Mouse (Mus musculus) heart, embryonic 15.5 days (tissue): ENCODE data around the gene Gm42791. TPM values are rescaled to one million over a fixed set of nuclear protein-coding genes. Genes with fewer than 3 reads are reported as not detected.
A peak's percentile ranks its signal among the peaks of the same experiment; 100 is the strongest.

Source experiments
- ATAC-seq: fragments of 200-750 bp; cut with Nextera tagmentation; replicated peaks from 2 replicates; pipeline ENCODE4 v1.8.0; 2017; ENCODE audit warnings: low read depth, moderate TSS enrichment; ENCODE audit not compliant: insufficient number of reproducible peaks, insufficient read depth, low FRiP score
- H3K27ac ChIP-seq: fragments of 300-500 bp; sonication (generic); 2 replicates; pipeline ENCODE4 v1.5.1; 2015; ENCODE audit warnings: mild to moderate bottlenecking, inconsistent platforms
- H3K27me3 ChIP-seq: fragments of 300-500 bp; sonication (generic); 2 replicates; pipeline ENCODE4 v1.6.1; 2015; ENCODE audit warnings: inconsistent platforms
- H3K36me3 ChIP-seq: fragments of 300-500 bp; sonication (generic); 2 replicates; pipeline ENCODE4 v1.6.1; 2015; ENCODE audit warnings: mild to moderate bottlenecking, inconsistent platforms
- H3K4me1 ChIP-seq: fragments of 300-500 bp; sonication (generic); replicated peaks from 2 replicates; pipeline ENCODE4 v1.6.1; 2015; ENCODE audit warnings: inconsistent platforms
- H3K4me2 ChIP-seq: fragments of 300-500 bp; sonication (generic); 2 replicates; pipeline ENCODE4 v1.6.1; 2015; ENCODE audit warnings: inconsistent platforms, mild to moderate bottlenecking, moderate library complexity
- H3K4me3 ChIP-seq: fragments of 300-500 bp; sonication (generic); 2 replicates; pipeline ENCODE4 v1.5.1; 2015; ENCODE audit warnings: mild to moderate bottlenecking, inconsistent platforms
- H3K9ac ChIP-seq: fragments of 300-500 bp; sonication (generic); 2 replicates; pipeline ENCODE4 v1.6.1; 2015; ENCODE audit warnings: mild to moderate bottlenecking, inconsistent platforms
- H3K9me3 ChIP-seq: fragments of 300-500 bp; sonication (generic); replicated peaks from 2 replicates; pipeline ENCODE4 v1.6.1; 2016; ENCODE audit warnings: inconsistent platforms
- WGBS: fragments of 180-500 bp; shearing (Covaris S2); methylation state at CpG from one replicate; pipeline ENCODE4 v1.1.7; 2015; ENCODE audit warnings: mixed read lengths; 5-methylcytosine and 5-hydroxymethylcytosine counted together
- polyA plus RNA-seq: library from polyadenylated mRNA; unstranded; fragments of >200 nt; fragmentation: Nextera tagmentation; extraction: Ambion mirVana; gene quantifications from 2 replicates; pipeline ENCODE4 v1.2.1, GENCODE M21; 2015

Gm42791 gene
- polyA plus RNA-seq, 1 experiment from 2014 or later = 2.6 TPM

GRCm38 (mm10) chr5:148994311-148994705, 639 bp downstream of the Gm42791 start:
- Histone ChIP-seq H3K9me3 (no peaks in the 10 kb centered on the region), H3K4me3 (peak overlapping the region; percentile 60), H3K4me1 (peaks cover 23% of the 10 kb centered on the region), H3K9ac (peak overlapping the region; percentile 67), H3K27me3 (no peaks in the 10 kb centered on the region), H3K27ac (peak overlapping the region; percentile 91), H3K36me3 (no peaks in the 10 kb centered on the region), H3K4me2 (peak overlapping the region; percentile 85)
- 58% methylated on average over 7 of the region's 7 CpGs for WGBS
- ATAC-seq = 0 out of 2 replicates have a peak, but pooled peaks have one; percentile 9

- Histone ChIP-seq H3K36me3 (no peaks in the 10 kb centered on the region), H3K4me1 (peaks cover 20% of the 10 kb centered on the region), H3K4me2 (no peak overlapping the region), H3K4me3 (no peak overlapping the region), H3K27me3 (no peaks in the 10 kb centered on the region), H3K27ac (no peak overlapping the region), H3K9me3 (no peaks in the 10 kb centered on the region), H3K9ac (no peak overlapping the region)
- 95% methylated on average over 11 of the region's 11 CpGs for WGBS
- no peak for ATAC-seq
These were observed 2.3 kb downstream of the Gm42791 start for GRCm38 (mm10) chr5:148992598-148992997.

- WGBS = 41% methylated on average over 12 of the region's 12 CpGs
- no peak for ATAC-seq
- peak overlapping the region; percentile 42 for H3K4me2 ChIP-seq
- H3K4me3 ChIP-seq = no peak overlapping the region
- H3K9ac ChIP-seq = peak overlapping the region; percentile 36; the same call in 1 of the 2 replicates
- H3K27me3 ChIP-seq = no peaks in the 10 kb centered on the region
- no peaks in the 10 kb centered on the region for H3K9me3 ChIP-seq
- H3K27ac ChIP-seq = peak overlapping the region; percentile 77
- peaks cover 20% of the 10 kb centered on the region for H3K4me1 ChIP-seq
- H3K36me3 ChIP-seq = no peaks in the 10 kb centered on the region
These were observed 4.0 kb downstream of the Gm42791 start for GRCm38 (mm10) chr5:148990891-148991311.

GRCm38 (mm10) chr5:148989480-148989879, 5.5 kb downstream of the Gm42791 start:
- H3K9me3 ChIP-seq = no peaks in the 10 kb centered on the region
- H3K36me3 ChIP-seq = no peaks in the 10 kb centered on the region
- H3K27ac ChIP-seq = no peak overlapping the region
- ATAC-seq = no peak
- H3K9ac ChIP-seq = no peak overlapping the region
- no peak overlapping the region for H3K4me2 ChIP-seq
- WGBS = 86% methylated on average over 7 of the region's 7 CpGs
- H3K4me1 ChIP-seq = peaks cover 13% of the 10 kb centered on the region
- H3K27me3 ChIP-seq = no peaks in the 10 kb centered on the region
- no peak overlapping the region for H3K4me3 ChIP-seq

GRCm38 (mm10) chr5:148984961-148985360, 10.0 kb downstream of the Gm42791 start:
- Histone ChIP-seq H3K27ac (no peak overlapping the region), H3K27me3 (no peaks in the 10 kb centered on the region), H3K36me3 (no peaks in the 10 kb centered on the region), H3K4me2 (peak overlapping the region; percentile 27), H3K9ac (no peak overlapping the region), H3K4me1 (no peaks in the 10 kb centered on the region; the same call in 1 of the 2 replicates), H3K4me3 (0 out of 2 replicates have a peak overlapping the region, but pooled peaks have one; percentile 5), H3K9me3 (no peaks in the 10 kb centered on the region)
- WGBS = 45% methylated on average over 13 of the region's 13 CpGs
- no peak for ATAC-seq

GRCm38 (mm10) chr5:148983696-148984095, 11.3 kb downstream of the Gm42791 start:
- H3K4me2 ChIP-seq = no peak overlapping the region
- no peaks in the 10 kb centered on the region for H3K36me3 ChIP-seq
- no peak overlapping the region for H3K4me3 ChIP-seq
- H3K4me1 ChIP-seq = peaks cover 3% of the 10 kb centered on the region
- no peak for ATAC-seq
- H3K27ac ChIP-seq = no peak overlapping the region
- H3K9ac ChIP-seq = no peak overlapping the region
- WGBS = 100% methylated on average over 1 of the region's 1 CpGs
- H3K9me3 ChIP-seq = no peaks in the 10 kb centered on the region
- no peaks in the 10 kb centered on the region for H3K27me3 ChIP-seq

- H3K4me2 ChIP-seq = no peak overlapping the region
- H3K27me3 ChIP-seq = no peaks in the 10 kb centered on the region
- H3K4me1 ChIP-seq = peaks cover 8% of the 10 kb centered on the region
- no peak overlapping the region for H3K4me3 ChIP-seq
- WGBS = 77% methylated on average over 12 of the region's 12 CpGs
- ATAC-seq = no peak
- no peak overlapping the region for H3K9ac ChIP-seq
- no peaks in the 10 kb centered on the region for H3K36me3 ChIP-seq
- no peak overlapping the region for H3K27ac ChIP-seq
- no peaks in the 10 kb centered on the region for H3K9me3 ChIP-seq
These were observed 11.8 kb downstream of the Gm42791 start for GRCm38 (mm10) chr5:148983108-148983664.

GRCm38 (mm10) chr5:148982396-148982795, 12.6 kb downstream of the Gm42791 start:
- Histone ChIP-seq H3K4me2 (no peak overlapping the region), H3K4me1 (peaks cover 16% of the 10 kb centered on the region), H3K27ac (no peak overlapping the region), H3K9me3 (no peaks in the 10 kb centered on the region), H3K4me3 (no peak overlapping the region), H3K9ac (no peak overlapping the region), H3K36me3 (no peaks in the 10 kb centered on the region), H3K27me3 (no peaks in the 10 kb centered on the region)
- ATAC-seq = no peak
- WGBS = 78% methylated on average over 7 of the region's 7 CpGs

GRCm38 (mm10) chr5:148980607-148981006, 14.3 kb downstream of the Gm42791 start:
- H3K9ac ChIP-seq = no peak overlapping the region
- H3K9me3 ChIP-seq = no peaks in the 10 kb centered on the region
- H3K4me2 ChIP-seq = no peak overlapping the region
- H3K4me1 ChIP-seq = peaks cover 16% of the 10 kb centered on the region
- no peak overlapping the region for H3K27ac ChIP-seq
- H3K36me3 ChIP-seq = no peaks in the 10 kb centered on the region
- 58% methylated on average over 6 of the region's 6 CpGs for WGBS
- no peak for ATAC-seq
- no peak overlapping the region for H3K4me3 ChIP-seq
- H3K27me3 ChIP-seq = no peaks in the 10 kb centered on the region

- H3K36me3 ChIP-seq = no peaks in the 10 kb centered on the region
- H3K4me1 ChIP-seq = peaks cover 16% of the 10 kb centered on the region
- no peaks in the 10 kb centered on the region for H3K9me3 ChIP-seq
- H3K4me3 ChIP-seq = no peak overlapping the region
- no peak overlapping the region for H3K9ac ChIP-seq
- ATAC-seq = no peak
- no peaks in the 10 kb centered on the region for H3K27me3 ChIP-seq
- no peak overlapping the region for H3K4me2 ChIP-seq
- 58% methylated on average over 18 of the region's 18 CpGs for WGBS
- H3K27ac ChIP-seq = peak overlapping the region; percentile 82
These were observed 16.3 kb downstream of the Gm42791 start for GRCm38 (mm10) chr5:148978458-148979165.

- H3K36me3 ChIP-seq = no peaks in the 10 kb centered on the region
- no peak overlapping the region for H3K4me3 ChIP-seq
- 17% methylated on average over 14 of the region's 14 CpGs for WGBS
- H3K27me3 ChIP-seq = no peaks in the 10 kb centered on the region
- ATAC-seq = 0 out of 2 replicates have a peak, but pooled peaks have one; percentile 47
- H3K9me3 ChIP-seq = no peaks in the 10 kb centered on the region
- peak overlapping the region; percentile 82 for H3K27ac ChIP-seq
- no peak overlapping the region for H3K4me2 ChIP-seq
- no peak overlapping the region for H3K9ac ChIP-seq
- H3K4me1 ChIP-seq = peaks cover 22% of the 10 kb centered on the region
These were observed 17.1 kb downstream of the Gm42791 start for GRCm38 (mm10) chr5:148977698-148978457.
